ENCODE assay signal across 7 mouse cellular contexts in the genomic region with DNA sequence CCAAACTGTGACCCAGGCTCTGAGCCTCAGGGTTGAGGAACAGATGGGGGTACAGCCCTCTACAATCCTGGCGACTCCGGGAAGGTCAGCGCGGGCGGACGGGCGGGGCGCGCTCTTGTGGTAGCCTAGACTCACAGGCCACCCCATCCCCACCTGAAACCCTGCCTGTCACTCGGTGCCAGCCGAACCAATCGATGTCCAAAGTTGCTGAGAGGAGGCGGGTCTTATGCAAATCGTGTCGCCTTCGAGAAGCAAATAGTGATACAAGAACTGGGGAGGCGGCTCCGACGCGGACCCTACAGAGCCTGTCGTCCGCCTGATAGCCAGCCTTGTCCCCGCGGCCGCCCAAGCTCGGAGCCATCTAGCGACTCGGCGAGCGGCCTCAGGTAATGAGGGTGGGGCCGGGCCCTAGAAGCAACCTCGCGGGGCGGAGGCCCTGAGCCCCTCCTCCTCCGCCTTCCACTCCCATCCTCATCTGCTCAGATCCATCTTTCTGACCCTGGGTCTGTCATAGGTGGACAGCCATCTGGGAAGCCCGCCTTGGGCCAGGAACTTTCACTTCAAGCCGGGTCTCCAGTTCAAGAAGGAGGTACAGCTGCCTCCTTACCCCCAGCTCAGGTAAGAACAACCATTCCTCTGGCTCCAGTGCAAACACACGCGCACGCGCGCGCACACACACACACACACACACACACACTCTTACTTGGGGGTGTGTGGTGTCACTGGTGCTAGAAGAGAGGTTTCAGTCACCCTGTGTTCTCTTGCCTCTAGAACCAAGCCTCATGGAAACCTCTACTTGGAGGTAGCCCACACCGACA. TPM values are rescaled to one million over a fixed set of nuclear protein-coding genes. Genes with fewer than 3 reads are reported as not detected.
A peak's percentile ranks its signal among the peaks of the same experiment; 100 is the strongest.
DNase-seq lines count a peak whose midpoint lies in the region; ATAC-seq and TF ChIP-seq lines count a peak whose summit lies in the region.

No protein-coding gene starts in this region.

- no peaks in the 10 kb centered on the region for H3K36me3 ChIP-seq in heart, embryonic 13.5 days
- no peaks in the 10 kb centered on the region for H3K36me3 ChIP-seq in kidney, embryonic 15.5 days
- no peaks in the 10 kb centered on the region for H3K36me3 ChIP-seq in limb, embryonic 14.5 days (ENCODE audit: control insufficient read depth, insufficient read depth, low read length)
- H3K36me3 ChIP-seq in midbrain, embryonic 15.5 days (replicated peaks), result no peaks in the 10 kb centered on the region

- H3K4me3 ChIP-seq in embryonic fibroblast, embryonic 13.5 days (ENCODE audit: insufficient read depth, low read length), result peak overlapping the region; percentile 31
- peak overlapping the region; percentile 56 for H3K4me3 ChIP-seq in heart, embryonic 13.5 days
- peak overlapping the region; percentile 48 for H3K4me3 ChIP-seq in kidney, embryonic 15.5 days (replicated peaks)
- peak overlapping the region; percentile 45 for H3K4me3 ChIP-seq in limb, embryonic 14.5 days (replicated peaks; ENCODE audit: low read length)
- H3K4me3 ChIP-seq in midbrain, embryonic 15.5 days, result peak overlapping the region; percentile 56

- WGBS in heart, embryonic 13.5 days, result 12% methylated on average over 43 of the region's 44 CpGs
- WGBS in kidney, embryonic 15.5 days, result 11% methylated on average over 44 of the region's 44 CpGs
- 14% methylated on average over 34 of the region's 44 CpGs for WGBS in limb, embryonic 14.5 days
- WGBS in midbrain, embryonic 15.5 days, result 11% methylated on average over 43 of the region's 44 CpGs

- peak; percentile 61; the same call in 1 of the 2 replicates for ATAC-seq in heart, embryonic 13.5 days (ENCODE audit: extremely low read depth, insufficient number of reproducible peaks, low FRiP score, low TSS enrichment)
- ATAC-seq in kidney, embryonic 15.5 days (replicated peaks; ENCODE audit: low FRiP score), result peak; percentile 92
- ATAC-seq in limb, embryonic 14.5 days (ENCODE audit: low FRiP score, low read depth), result peak; percentile 90
- ATAC-seq in midbrain, embryonic 15.5 days (replicated peaks), result peak; percentile 93

- DNase-seq in brain, embryonic 14.5 days (ENCODE audit: low read depth), result peak; percentile 96
- peak; percentile 68 for DNase-seq in limb, embryonic 14.5 days (ENCODE audit: low spot score)
- peak; percentile 18 for DNase-seq in spleen, adult 12 weeks (ENCODE audit: low spot score)

- H3K4me1 ChIP-seq in embryonic fibroblast, embryonic 13.5 days (ENCODE audit: control insufficient read depth, insufficient read depth, low read length), result no peaks in the 10 kb centered on the region; the same call in 1 of the 2 replicates
- peaks cover 19% of the 10 kb centered on the region for H3K4me1 ChIP-seq in heart, embryonic 13.5 days
- peaks cover 22% of the 10 kb centered on the region for H3K4me1 ChIP-seq in kidney, embryonic 15.5 days
- peaks cover 5% of the 10 kb centered on the region; the same call in 1 of the 2 replicates for H3K4me1 ChIP-seq in limb, embryonic 14.5 days (ENCODE audit: control insufficient read depth, insufficient read depth, low read length)
- peaks cover 34% of the 10 kb centered on the region for H3K4me1 ChIP-seq in midbrain, embryonic 15.5 days

- peak overlapping the region; percentile 71 for H3K9ac ChIP-seq in heart, embryonic 13.5 days
- H3K9ac ChIP-seq in kidney, embryonic 15.5 days, result peak overlapping the region; percentile 17; the same call in 1 of the 2 replicates
- H3K9ac ChIP-seq in limb, embryonic 14.5 days (ENCODE audit: low read depth, low read length, severe bottlenecking), result peak overlapping the region; percentile 32; the same call in 1 of the 2 replicates
- peak overlapping the region; percentile 68 for H3K9ac ChIP-seq in midbrain, embryonic 15.5 days

- H3K27me3 ChIP-seq in heart, embryonic 13.5 days (replicated peaks), result peaks cover 100% of the 10 kb centered on the region
- H3K27me3 ChIP-seq in kidney, embryonic 15.5 days, result peaks cover 78% of the 10 kb centered on the region
- peaks cover 45% of the 10 kb centered on the region for H3K27me3 ChIP-seq in limb, embryonic 14.5 days (ENCODE audit: control insufficient read depth, insufficient read depth, low read length)
- peaks cover 16% of the 10 kb centered on the region for H3K27me3 ChIP-seq in midbrain, embryonic 15.5 days (replicated peaks)

- H3K4me2 ChIP-seq in heart, embryonic 13.5 days, result peak overlapping the region; percentile 84
- H3K4me2 ChIP-seq in kidney, embryonic 15.5 days, result peak overlapping the region; percentile 79
- H3K4me2 ChIP-seq in limb, embryonic 14.5 days (replicated peaks; ENCODE audit: low read depth, low read length, severe bottlenecking), result peak overlapping the region; percentile 77
- peak overlapping the region; percentile 74 for H3K4me2 ChIP-seq in midbrain, embryonic 15.5 days

- H3K9me3 ChIP-seq in heart, embryonic 13.5 days, result peaks cover 3% of the 10 kb centered on the region; the same call in 1 of the 2 replicates
- no peaks in the 10 kb centered on the region for H3K9me3 ChIP-seq in kidney, embryonic 15.5 days (replicated peaks)
- H3K9me3 ChIP-seq in limb, embryonic 14.5 days (ENCODE audit: control insufficient read depth, low read length), result no peaks in the 10 kb centered on the region
- no peaks in the 10 kb centered on the region for H3K9me3 ChIP-seq in midbrain, embryonic 15.5 days

- TF ChIP-seq POLR2A in brain, embryonic 14.5 days (IDR thresholded peaks at IDR 0.05; ENCODE audit: borderline replicate concordance, extremely low read depth, insufficient read depth, insufficient read length, poor library complexity, severe bottlenecking), result no peak
- no peak for TF ChIP-seq POLR2A in embryonic fibroblast, embryonic 13.5 days (IDR thresholded peaks at IDR 0.05; ENCODE audit: low read depth, low read length)
- no peak for TF ChIP-seq POLR2A in limb, embryonic 14.5 days (IDR thresholded peaks at IDR 0.05; ENCODE audit: borderline replicate concordance, extremely low read depth, insufficient read depth, insufficient read length)

- H3K27ac ChIP-seq in embryonic fibroblast, embryonic 13.5 days (ENCODE audit: insufficient read depth, low read length), result no peak overlapping the region
- H3K27ac ChIP-seq in heart, embryonic 13.5 days (replicated peaks), result no peak overlapping the region
- no peak overlapping the region for H3K27ac ChIP-seq in kidney, embryonic 15.5 days
- no peak overlapping the region for H3K27ac ChIP-seq in limb, embryonic 14.5 days (replicated peaks; ENCODE audit: low read depth, low read length)
- H3K27ac ChIP-seq in midbrain, embryonic 15.5 days, result peak overlapping the region; percentile 81

- TF ChIP-seq CTCF in brain, embryonic 14.5 days (IDR thresholded peaks at IDR 0.05; ENCODE audit: borderline replicate concordance, extremely low read depth, insufficient read depth, insufficient read length), result no peak
- TF ChIP-seq CTCF in embryonic fibroblast, embryonic 13.5 days (IDR thresholded peaks at IDR 0.05; ENCODE audit: borderline replicate concordance, insufficient read depth, low read length), result no peak

RNA-seq across cellular contexts. Expression of a gene that starts 0.4 kb away (rescaled TPM):
- polyA plus RNA-seq in brain, embryonic 14.5 days (2012; rRNA removed), result 12.2 and 16.5 TPM in 2 replicates
- not detected in 2 replicates for polyA plus RNA-seq in embryonic fibroblast, embryonic 13.5 days (2011; ENCODE audit: insufficient read length, low read depth, missing spikeins)
- polyA plus RNA-seq in heart, embryonic 13.5 days (2015; fragmentation: Nextera tagmentation; extraction: Ambion mirVana), result 1.6 and 1.7 TPM in 2 replicates
- 1.3 TPM in 2 replicates for polyA plus RNA-seq in kidney, embryonic 15.5 days (2015; fragmentation: Nextera tagmentation; extraction: Ambion mirVana)
- 0.12 and 0.34 TPM in 2 replicates for polyA plus RNA-seq in limb, embryonic 14.5 days (2012; rRNA removed)
- 0.26 and 1.1 TPM in 2 replicates for polyA plus RNA-seq in limb, embryonic 14.5 days (2014; fragmentation: Nextera tagmentation; extraction: Ambion mirVana)
- polyA plus RNA-seq in midbrain, embryonic 15.5 days (2015; fragmentation: Nextera tagmentation; extraction: Ambion mirVana), result 48.0 and 52.8 TPM in 2 replicates

RNA-seq across cellular contexts. Expression of a gene that starts 17.9 kb away (rescaled TPM):
- 0.22 TPM in 1 of 2 replicates, not detected in the other for polyA plus RNA-seq in brain, embryonic 14.5 days (2012; rRNA removed)
- polyA plus RNA-seq in embryonic fibroblast, embryonic 13.5 days (2011; ENCODE audit: insufficient read length, low read depth, missing spikeins), result not detected in 2 replicates
- polyA plus RNA-seq in heart, embryonic 13.5 days (2015; fragmentation: Nextera tagmentation; extraction: Ambion mirVana), result 0.83 and 1.1 TPM in 2 replicates
- 0.25 and 0.49 TPM in 2 replicates for polyA plus RNA-seq in kidney, embryonic 15.5 days (2015; fragmentation: Nextera tagmentation; extraction: Ambion mirVana)
- polyA plus RNA-seq in limb, embryonic 14.5 days (2012; rRNA removed), result 0.05 TPM in 1 of 2 replicates, not detected in the other
- polyA plus RNA-seq in limb, embryonic 14.5 days (2014; fragmentation: Nextera tagmentation; extraction: Ambion mirVana), result not detected in 2 replicates
- polyA plus RNA-seq in midbrain, embryonic 15.5 days (2015; fragmentation: Nextera tagmentation; extraction: Ambion mirVana), result 0.32 TPM in 1 of 2 replicates, not detected in the other

RNA-seq across cellular contexts. Expression of a gene that starts 43.7 kb away (rescaled TPM):
- 34.8 and 40.2 TPM in 2 replicates for polyA plus RNA-seq in brain, embryonic 14.5 days (2012; rRNA removed)
- 22.0 and 33.6 TPM in 2 replicates for polyA plus RNA-seq in embryonic fibroblast, embryonic 13.5 days (2011; ENCODE audit: insufficient read length, low read depth, missing spikeins)
- 51.3 and 56.7 TPM in 2 replicates for polyA plus RNA-seq in heart, embryonic 13.5 days (2015; fragmentation: Nextera tagmentation; extraction: Ambion mirVana)
- 105 and 109 TPM in 2 replicates for polyA plus RNA-seq in kidney, embryonic 15.5 days (2015; fragmentation: Nextera tagmentation; extraction: Ambion mirVana)
- 46.0 and 57.6 TPM in 2 replicates for polyA plus RNA-seq in limb, embryonic 14.5 days (2012; rRNA removed)
- polyA plus RNA-seq in limb, embryonic 14.5 days (2014; fragmentation: Nextera tagmentation; extraction: Ambion mirVana), result 93.9 and 96.4 TPM in 2 replicates
- polyA plus RNA-seq in midbrain, embryonic 15.5 days (2015; fragmentation: Nextera tagmentation; extraction: Ambion mirVana), result 55.5 and 55.6 TPM in 2 replicates

RNA-seq across cellular contexts. Expression of a gene that starts 49.9 kb away (rescaled TPM):
- polyA plus RNA-seq in brain, embryonic 14.5 days (2012; rRNA removed), result 3.4 and 7.5 TPM in 2 replicates
- polyA plus RNA-seq in embryonic fibroblast, embryonic 13.5 days (2011; ENCODE audit: insufficient read length, low read depth, missing spikeins), result 1.3 and 2.9 TPM in 2 replicates
- polyA plus RNA-seq in heart, embryonic 13.5 days (2015; fragmentation: Nextera tagmentation; extraction: Ambion mirVana), result 9.2 and 9.3 TPM in 2 replicates
- polyA plus RNA-seq in kidney, embryonic 15.5 days (2015; fragmentation: Nextera tagmentation; extraction: Ambion mirVana), result 44.2 and 47.7 TPM in 2 replicates
- polyA plus RNA-seq in limb, embryonic 14.5 days (2012; rRNA removed), result 8.9 and 11.1 TPM in 2 replicates
- polyA plus RNA-seq in limb, embryonic 14.5 days (2014; fragmentation: Nextera tagmentation; extraction: Ambion mirVana), result 9.6 and 13.2 TPM in 2 replicates
- 6.9 and 7.0 TPM in 2 replicates for polyA plus RNA-seq in midbrain, embryonic 15.5 days (2015; fragmentation: Nextera tagmentation; extraction: Ambion mirVana)

Comparison
In these comparisons a context has a peak if more than half of its experiments do, and no peak if none do; other contexts are left out.
1. DNase-seq: peak in every context shown above with its lines; median percentile 96 in brain, embryonic 14.5 days; 68 in limb, embryonic 14.5 days; 18 in spleen, adult 12 weeks.
2. H3K9ac ChIP-seq: peak in every context shown above with its lines; median percentile 71 in heart, embryonic 13.5 days; 68 in midbrain, embryonic 15.5 days; 32 in limb, embryonic 14.5 days; 17 in kidney, embryonic 15.5 days.